Mouse (Mus musculus) ES-E14 (cell line): Measurements from ENCODE around the gene AC140267.1. TPM values are rescaled to one million over a fixed set of nuclear protein-coding genes. Genes with fewer than 3 reads are reported as not detected.

Source experiments
- DNase-seq: peaks from one replicate; pipeline ENCODE4 v3.0.0-alpha.2; 2013; ENCODE audit warnings: low read depth, low spot score
- H3K27ac ChIP-seq: 2 replicates; pipeline ENCODE4 v1.5.1; 2012; ENCODE audit warnings: low read depth, mild to moderate bottlenecking, low read length, moderate library complexity, mixed read lengths; ENCODE audit not compliant: poor library complexity, insufficient read depth, severe bottlenecking
- H3K36me3 ChIP-seq: 2 replicates; pipeline ENCODE4 v1.6.1; 2012; ENCODE audit warnings: mild to moderate bottlenecking, low read length, moderate library complexity, mixed read lengths; ENCODE audit not compliant: control insufficient read depth, poor library complexity, insufficient read depth, severe bottlenecking
- H3K4me1 ChIP-seq, 2 experiments: fragments of 150-350 bp in 1 of 2; sonication (generic) in 1 of 2; 2 replicates each; pipeline ENCODE4 v1.6.1; 2012; ENCODE audit warnings: low read length in 2 of 2, mild to moderate bottlenecking in 1 of 2, mixed read lengths in 1 of 2; ENCODE audit not compliant: control insufficient read depth in 2 of 2, insufficient read depth in 2 of 2, poor library complexity in 1 of 2
- H3K4me3 ChIP-seq, 2 experiments: fragments of 150-350 bp in 1 of 2; sonication (generic) in 1 of 2; 2 replicates each; pipeline ENCODE4 v1.5.1; 2012; ENCODE audit warnings: low read length in 2 of 2, low read depth in 1 of 2, mild to moderate bottlenecking in 1 of 2, mixed read lengths in 1 of 2; ENCODE audit not compliant: insufficient read depth in 1 of 2, poor library complexity in 1 of 2, severe bottlenecking in 1 of 2
- H3K9ac ChIP-seq: 2 replicates; pipeline ENCODE4 v1.6.1; 2012; ENCODE audit warnings: low read depth, mild to moderate bottlenecking, low read length, mixed read lengths; ENCODE audit not compliant: poor library complexity, insufficient read depth, severe bottlenecking
- H3K9me3 ChIP-seq: fragments of 150-350 bp; sonication (generic); 2 replicates; pipeline ENCODE4 v1.6.1; 2012; ENCODE audit warnings: low read depth, mild to moderate bottlenecking, low read length; ENCODE audit not compliant: control insufficient read depth, insufficient read depth
- CHD2 ChIP-seq: IDR thresholded peaks from 2 replicates; pipeline ENCODE4 v1.6.1; 2014; ENCODE audit warnings: mild to moderate bottlenecking, low read depth, low read length, inconsistent platforms
- HCFC1 ChIP-seq: IDR thresholded peaks from 2 replicates; pipeline ENCODE4 v1.6.1; 2012; ENCODE audit warnings: low read length, inconsistent platforms, borderline replicate concordance; ENCODE audit not compliant: insufficient read depth
- MAFK ChIP-seq: IDR thresholded peaks from 2 replicates; pipeline ENCODE4 v1.6.1; 2014; ENCODE audit warnings: mild to moderate bottlenecking, low read depth, low read length, inconsistent platforms; ENCODE audit not compliant: insufficient read depth
- ZC3H11A ChIP-seq: IDR thresholded peaks from 2 replicates; pipeline ENCODE4 v1.6.1; 2012; ENCODE audit warnings: low read depth, mild to moderate bottlenecking, inconsistent platforms, low read length, borderline replicate concordance
- ZNF384 ChIP-seq: IDR thresholded peaks from 2 replicates; pipeline ENCODE4 v1.6.1; 2012; ENCODE audit warnings: low read depth, low read length, inconsistent platforms
- in situ Hi-C, 2 experiments: fragments of 600-800 bp; cut with MboI; formaldehyde crosslinking; loops; one replicate each; pipeline ENCODE4 v1.15.1; 2025; ENCODE audit warnings: low sequenced_read_pairs in 2 of 2, inconsistent platforms in 1 of 2; ENCODE audit not compliant: unreplicated experiment in 2 of 2
- total RNA-seq: library from RNA; depleted of rRNA; stranded (reverse); fragments of 300-350 nt; gene quantifications from 2 replicates; pipeline ENCODE4 v1.2.3, GENCODE M21; 2012

Gene AC140267.1
- total RNA-seq, 1 experiment, result not detected

GRCm38 (mm10) chr15:80219211-80219610 lies 16.4 kb upstream of the AC140267.1 start:
- Histone ChIP-seq H3K9ac (peak overlapping the region; percentile 67), H3K9me3 (no peaks in the 10 kb centered on the region)

GRCm38 (mm10) chr15:80219705-80220657 lies 15.7 kb upstream of the AC140267.1 start:
- Histone ChIP-seq H3K9me3 (no peaks in the 10 kb centered on the region), H3K36me3 (no peaks in the 10 kb centered on the region), H3K4me3 (peak overlapping the region; percentile 34 to 49), H3K9ac (peak overlapping the region; percentile 67), H3K27ac (peak overlapping the region; percentile 93), H3K4me1 (peaks cover 4 to 9% of the 10 kb centered on the region in 2 experiments; a peak in 1 of 4 replicates)
- DNase-seq, result no peak
- in situ Hi-C loops, result loop anchor here in 1 of 2 experiments (10.0 kb wide), 1 partner anchor 105 kb away; no protein-coding TSS in a partner anchor
- TF ChIP-seq CHD2 (no peak), HCFC1 (no peak), ZNF384 (no peak), ZC3H11A (no peak), MAFK (no peak)

More at GRCm38 (mm10) chr15:80219211-80219610, 16.4 kb upstream of the AC140267.1 start:
- H3K27ac ChIP-seq, result peak overlapping the region; percentile 93
- no peak for DNase-seq
- TF ChIP-seq MAFK, result peak; percentile 60
- no peak for TF ChIP-seq HCFC1
- TF ChIP-seq ZNF384, result no peak
- TF ChIP-seq CHD2, result no peak
- no peak for TF ChIP-seq ZC3H11A
- peaks cover 2 to 9% of the 10 kb centered on the region in 2 experiments; a peak in 1 of 4 replicates for H3K4me1 ChIP-seq
- in situ Hi-C loops, result no loop called here
- peak overlapping the region; percentile 34 to 49 for H3K4me3 ChIP-seq
- H3K36me3 ChIP-seq, result no peaks in the 10 kb centered on the region

- no peaks in the 10 kb centered on the region for H3K9me3 ChIP-seq
- in situ Hi-C loops, result loop anchor here in 1 of 2 experiments (10.0 kb wide), 1 partner anchor 106 kb away; no protein-coding TSS in a partner anchor
- H3K36me3 ChIP-seq, result no peaks in the 10 kb centered on the region
Observed at GRCm38 (mm10) chr15:80221031-80221430, 14.6 kb upstream of the AC140267.1 start.

GRCm38 (mm10) chr15:80223751-80224150 lies 11.9 kb upstream of the AC140267.1 start:
- DNase-seq, result no peak
- no peaks in the 10 kb centered on the region for H3K36me3 ChIP-seq
- TF ChIP-seq ZNF384, result no peak
- TF ChIP-seq MAFK, result no peak
- TF ChIP-seq CHD2, result no peak
- no peak for TF ChIP-seq ZC3H11A
- TF ChIP-seq HCFC1, result no peak
- no peak overlapping the region for H3K9ac ChIP-seq
- H3K9me3 ChIP-seq, result no peaks in the 10 kb centered on the region
- H3K4me3 ChIP-seq, result no peak overlapping the region
- in situ Hi-C loops, result loop anchor here in 1 of 2 experiments (10.0 kb wide), 1 partner anchor 109 kb away; no protein-coding TSS in a partner anchor
- no peak overlapping the region for H3K27ac ChIP-seq
- peaks cover 5 to 7% of the 10 kb centered on the region in 2 experiments; a peak in 1 of 4 replicates for H3K4me1 ChIP-seq

More at GRCm38 (mm10) chr15:80221031-80221430, 14.6 kb upstream of the AC140267.1 start:
- Histone ChIP-seq H3K4me3 (no peak overlapping the region), H3K27ac (peak overlapping the region; percentile 35; the same call in 1 of the 2 replicates), H3K9ac (no peak overlapping the region), H3K4me1 (peaks cover 3 to 7% of the 10 kb centered on the region in 2 experiments; a peak in 1 of 4 replicates)
- DNase-seq, result no peak
- TF ChIP-seq ZC3H11A, result no peak
- TF ChIP-seq HCFC1, result no peak
- TF ChIP-seq ZNF384, result no peak
- TF ChIP-seq MAFK, result no peak
- TF ChIP-seq CHD2, result no peak
